Mouse (Mus musculus): ENCODE measurements around the gene Ambra1. TPM values are rescaled to one million over a fixed set of nuclear protein-coding genes. Genes with fewer than 3 reads are reported as not detected.

Ambra1 gene
- total and polyA plus RNA-seq, 3 experiments, result 12.7 to 15.3 (median 14.7) TPM

GRCm38 (mm10) chr2:91876000-91876805, 146.3 kb downstream of the Ambra1 start:
- 76% methylated on average over 9 of the region's 9 CpGs for WGBS

DNA sequence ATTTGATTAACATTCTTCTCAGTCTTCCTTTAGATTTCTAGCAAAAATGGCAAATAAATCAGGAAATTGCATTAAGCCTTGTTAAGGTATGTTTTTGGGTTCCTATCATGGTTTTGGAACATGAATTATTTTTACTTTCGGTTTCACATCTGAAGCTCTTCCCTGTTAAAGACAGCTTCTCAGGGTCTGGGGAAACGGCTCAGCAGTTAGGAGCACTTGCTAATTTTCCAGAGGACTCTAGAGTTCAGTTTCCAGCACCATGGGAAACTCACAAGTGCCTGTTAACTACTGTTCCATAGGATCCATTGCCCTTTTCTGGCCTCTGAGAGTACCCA, 146.8 kb downstream of the Ambra1 start:
- Histone ChIP-seq H3K4me3 (peak overlapping the region; percentile 29; the same call in 1 of the 2 replicates), H3K4me1 (ENCODE audit: control insufficient read depth, insufficient read depth, low read length) (peaks cover 1% of the 10 kb centered on the region), H3K27me3 (ENCODE audit: control insufficient read depth, insufficient read depth, low read length) (no peaks in the 10 kb centered on the region), H3K9ac (ENCODE audit: low read depth, low read length) (no peak overlapping the region), H3K36me3 (ENCODE audit: control insufficient read depth, insufficient read depth, low read length) (peaks cover 7% of the 10 kb centered on the region), H3K79me2 (replicated peaks; ENCODE audit: control insufficient read depth, insufficient read depth, low read length) (no peaks in the 10 kb centered on the region), H3K27ac (0 out of 2 replicates have a peak overlapping the region, but pooled peaks have one; percentile 5)
- DNase-seq, result no peak
- 56% methylated on average over 2 of the region's 2 CpGs for WGBS
- intact Hi-C loops (cut with DNase I), result no loop called here
- TF ChIP-seq CTCF (IDR thresholded peaks at IDR 0.05), result no peak
- no peak for TF ChIP-seq POLR2A (IDR thresholded peaks at IDR 0.05; ENCODE audit: insufficient read depth, low read depth, low read length)

More at GRCm38 (mm10) chr2:91876000-91876805, 146.3 kb downstream of the Ambra1 start:
- no peak overlapping the region for H3K9ac ChIP-seq (ENCODE audit: low read depth, low read length)
- intact Hi-C loops (cut with DNase I), result no loop called here
- no peak for DNase-seq
- H3K4me1 ChIP-seq (ENCODE audit: control insufficient read depth, insufficient read depth, low read length), result peaks cover 1% of the 10 kb centered on the region
- 0 out of 2 replicates have a peak overlapping the region, but pooled peaks have one; percentile 5 for H3K27ac ChIP-seq
- H3K27me3 ChIP-seq (ENCODE audit: control insufficient read depth, insufficient read depth, low read length), result no peaks in the 10 kb centered on the region
- no peak for TF ChIP-seq EP300 (IDR thresholded peaks at IDR 0.05; ENCODE audit: insufficient read depth, low read depth, low read length)
- H3K36me3 ChIP-seq (ENCODE audit: control insufficient read depth, insufficient read depth, low read length), result peaks cover 7% of the 10 kb centered on the region
- H3K79me2 ChIP-seq (replicated peaks; ENCODE audit: control insufficient read depth, insufficient read depth, low read length), result no peaks in the 10 kb centered on the region
- peak overlapping the region; percentile 29; the same call in 1 of the 2 replicates for H3K4me3 ChIP-seq

- no peaks in the 10 kb centered on the region for H3K27me3 ChIP-seq (ENCODE audit: control insufficient read depth, insufficient read depth, low read length)
- H3K79me2 ChIP-seq (replicated peaks; ENCODE audit: control insufficient read depth, insufficient read depth, low read length), result no peaks in the 10 kb centered on the region
- TF ChIP-seq POLR2A (IDR thresholded peaks at IDR 0.05; ENCODE audit: insufficient read depth, low read depth, low read length), result no peak
- TF ChIP-seq EP300 (IDR thresholded peaks at IDR 0.05; ENCODE audit: insufficient read depth, low read depth, low read length), result no peak
- no peak for TF ChIP-seq CTCF (IDR thresholded peaks at IDR 0.05)
- intact Hi-C loops (cut with DNase I), result no loop called here
- peaks cover 7% of the 10 kb centered on the region for H3K36me3 ChIP-seq (ENCODE audit: control insufficient read depth, insufficient read depth, low read length)
- no peak overlapping the region for H3K27ac ChIP-seq
- H3K4me1 ChIP-seq (ENCODE audit: control insufficient read depth, insufficient read depth, low read length), result peaks cover 1% of the 10 kb centered on the region
- 66% methylated on average over 7 of the region's 7 CpGs for WGBS
- no peak for DNase-seq
- H3K9ac ChIP-seq (ENCODE audit: low read depth, low read length), result no peak overlapping the region
- no peak overlapping the region for H3K4me3 ChIP-seq
Observed at GRCm38 (mm10) chr2:91878387-91879180, 148.7 kb downstream of the Ambra1 start.

DNA sequence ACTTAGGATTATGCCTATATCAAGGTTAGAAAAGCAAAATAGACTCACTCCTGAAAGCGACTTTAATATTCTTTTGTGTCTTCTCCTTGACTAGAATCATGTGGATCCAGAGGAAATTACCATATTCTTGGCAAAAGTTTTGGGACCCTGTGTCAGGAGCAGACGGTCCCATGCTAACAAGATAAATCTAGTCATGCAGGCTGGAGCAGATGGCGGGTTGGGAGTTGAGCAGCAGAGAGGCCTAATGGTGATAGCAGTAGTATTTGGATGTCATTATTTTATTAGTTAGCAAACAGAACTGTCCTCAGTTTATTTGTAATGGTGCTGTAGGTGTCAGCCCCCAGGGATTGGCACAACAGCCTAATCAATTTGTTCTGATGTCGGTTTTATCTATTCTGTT, 154.0 kb downstream of the Ambra1 start:
- DNase-seq, result no peak
- Histone ChIP-seq H3K4me3 (no peak overlapping the region), H3K9ac (ENCODE audit: low read depth, low read length) (no peak overlapping the region), H3K4me1 (ENCODE audit: control insufficient read depth, insufficient read depth, low read length) (no peaks in the 10 kb centered on the region), H3K27ac (no peak overlapping the region), H3K36me3 (ENCODE audit: control insufficient read depth, insufficient read depth, low read length) (peaks cover 3% of the 10 kb centered on the region; the same call in 1 of the 2 replicates), H3K27me3 (ENCODE audit: control insufficient read depth, insufficient read depth, low read length) (no peaks in the 10 kb centered on the region), H3K79me2 (replicated peaks; ENCODE audit: control insufficient read depth, insufficient read depth, low read length) (no peaks in the 10 kb centered on the region)
- WGBS, result 82% methylated on average over 4 of the region's 4 CpGs
- intact Hi-C loops (cut with DNase I), result no loop called here
- no peak for TF ChIP-seq POLR2A (IDR thresholded peaks at IDR 0.05; ENCODE audit: insufficient read depth, low read depth, low read length)
- TF ChIP-seq CTCF (IDR thresholded peaks at IDR 0.05), result no peak
- no peak for TF ChIP-seq EP300 (IDR thresholded peaks at IDR 0.05; ENCODE audit: insufficient read depth, low read depth, low read length)

GRCm38 (mm10) chr2:91884616-91885015, 154.7 kb downstream of the Ambra1 start:
- Histone ChIP-seq H3K9ac (ENCODE audit: low read depth, low read length) (no peak overlapping the region), H3K27ac (no peak overlapping the region), H3K79me2 (replicated peaks; ENCODE audit: control insufficient read depth, insufficient read depth, low read length) (no peaks in the 10 kb centered on the region), H3K36me3 (ENCODE audit: control insufficient read depth, insufficient read depth, low read length) (peaks cover 3% of the 10 kb centered on the region; the same call in 1 of the 2 replicates), H3K4me3 (no peak overlapping the region), H3K4me1 (ENCODE audit: control insufficient read depth, insufficient read depth, low read length) (no peaks in the 10 kb centered on the region), H3K27me3 (ENCODE audit: control insufficient read depth, insufficient read depth, low read length) (no peaks in the 10 kb centered on the region)
- TF ChIP-seq EP300 (IDR thresholded peaks at IDR 0.05; ENCODE audit: insufficient read depth, low read depth, low read length) (no peak), CTCF (IDR thresholded peaks at IDR 0.05) (no peak), POLR2A (IDR thresholded peaks at IDR 0.05; ENCODE audit: insufficient read depth, low read depth, low read length) (no peak)
- WGBS, result 82% methylated on average over 4 of the region's 4 CpGs
- DNase-seq, result no peak
- intact Hi-C loops (cut with DNase I), result no loop called here

GRCm38 (mm10) chr2:91894716-91895115, 164.8 kb downstream of the Ambra1 start:
- WGBS, result 86% methylated on average over 3 of the region's 3 CpGs
- no peak for DNase-seq
- intact Hi-C loops (cut with DNase I), result no loop called here

More at GRCm38 (mm10) chr2:91894716-91895115, 164.8 kb downstream of the Ambra1 start:
- no peaks in the 10 kb centered on the region for H3K36me3 ChIP-seq (ENCODE audit: control insufficient read depth, insufficient read depth, low read length)
- H3K9ac ChIP-seq (ENCODE audit: low read depth, low read length), result no peak overlapping the region
- no peaks in the 10 kb centered on the region for H3K27me3 ChIP-seq (ENCODE audit: control insufficient read depth, insufficient read depth, low read length)
- H3K79me2 ChIP-seq (replicated peaks; ENCODE audit: control insufficient read depth, insufficient read depth, low read length), result no peaks in the 10 kb centered on the region
- H3K27ac ChIP-seq, result no peak overlapping the region
- no peaks in the 10 kb centered on the region for H3K4me1 ChIP-seq (ENCODE audit: control insufficient read depth, insufficient read depth, low read length)
- H3K4me3 ChIP-seq, result no peak overlapping the region
- TF ChIP-seq POLR2A (IDR thresholded peaks at IDR 0.05; ENCODE audit: insufficient read depth, low read depth, low read length) (no peak), CTCF (IDR thresholded peaks at IDR 0.05) (no peak), EP300 (IDR thresholded peaks at IDR 0.05; ENCODE audit: insufficient read depth, low read depth, low read length) (no peak)

All from heart, adult 2 months (tissue).